Mouse (Mus musculus): ENCODE results near the gene Gm8267. TPM values are rescaled to one million over a fixed set of nuclear protein-coding genes. Genes with fewer than 3 reads are reported as not detected.
"Not testable (repeated sequence)": the region's sequence is repeated elsewhere in the genome, so short reads cannot be mapped to it uniquely, and the experiment has no call there.

Gm8267 gene
- not detected in 2 replicates for total RNA-seq (2021)
- long read RNA-seq, experiment 1 = 0 reads
- long read RNA-seq, experiment 2 = 0 reads

- DNase-seq = no peak
Measured at GRCm38 (mm10) chr14:44750240-44750639, at the start of gene Gm8267. Gene Gm8267, minus strand, starts transcription at chr14:44750340.

- not testable (repeated sequence) for DNase-seq
Measured at GRCm38 (mm10) chr14:44789537-44790382, 39.6 kb upstream of the Gm8267 start.

- DNase-seq = not testable (repeated sequence)
Measured at GRCm38 (mm10) chr14:44742789-44743188, 7.4 kb downstream of the Gm8267 start.

GRCm38 (mm10) chr14:44730711-44731110 lies 19.4 kb downstream of the Gm8267 start:
- not testable (repeated sequence) for DNase-seq

GRCm38 (mm10) chr14:44706356-44706755 lies 43.8 kb downstream of the Gm8267 start, which contains the start of gene Gm8257:
Gene Gm8257, minus strand, starts transcription at chr14:44706456.
- DNase-seq = not testable (repeated sequence)

Other genes with a start within 250 kb of the Gm8267 start
- gene Gm17093, start 232.1 kb downstream of the Gm8267 start, total RNA-seq (2021) = not detected in 2 replicates
- not detected in 2 replicates for gene Gm8247, start 167.2 kb downstream of the Gm8267 start, total RNA-seq (2021)
- gene Gm5624, start 122.4 kb downstream of the Gm8267 start, total RNA-seq (2021) = not detected in 2 replicates
- gene Gm8257, start 43.9 kb downstream of the Gm8267 start, total RNA-seq (2021) = not detected in 2 replicates
- not detected in 2 replicates for gene Ptgdr, start 109.0 kb upstream of the Gm8267 start, total RNA-seq (2021)
- gene Ptger2, start 237.9 kb upstream of the Gm8267 start, total RNA-seq (2021) = 1.1 and 2.2 TPM in 2 replicates

All from adrenal gland, postnatal 14 days (tissue).